Mouse (Mus musculus): ENCODE results near the gene Rab2b. TPM values are rescaled to one million over a fixed set of nuclear protein-coding genes. Genes with fewer than 3 reads are reported as not detected.

The Rab2b gene
- polyA plus RNA-seq (2014; fragmentation: Illumina TruSeq; extraction: RNeasy Lipid Tissue Mini Kit (QIAGEN cat#74804); ENCODE audit: low read depth, low replicate concordance) = 6.3 TPM

GRCm38 (mm10) chr14:52278932-52279746 lies at the start of gene Rab2b, which contains the start of gene Tox4:
Gene Rab2b (minus strand): TSS chr14:52279545.
Gene Tox4 (plus strand): TSS chr14:52279146.

DNA sequence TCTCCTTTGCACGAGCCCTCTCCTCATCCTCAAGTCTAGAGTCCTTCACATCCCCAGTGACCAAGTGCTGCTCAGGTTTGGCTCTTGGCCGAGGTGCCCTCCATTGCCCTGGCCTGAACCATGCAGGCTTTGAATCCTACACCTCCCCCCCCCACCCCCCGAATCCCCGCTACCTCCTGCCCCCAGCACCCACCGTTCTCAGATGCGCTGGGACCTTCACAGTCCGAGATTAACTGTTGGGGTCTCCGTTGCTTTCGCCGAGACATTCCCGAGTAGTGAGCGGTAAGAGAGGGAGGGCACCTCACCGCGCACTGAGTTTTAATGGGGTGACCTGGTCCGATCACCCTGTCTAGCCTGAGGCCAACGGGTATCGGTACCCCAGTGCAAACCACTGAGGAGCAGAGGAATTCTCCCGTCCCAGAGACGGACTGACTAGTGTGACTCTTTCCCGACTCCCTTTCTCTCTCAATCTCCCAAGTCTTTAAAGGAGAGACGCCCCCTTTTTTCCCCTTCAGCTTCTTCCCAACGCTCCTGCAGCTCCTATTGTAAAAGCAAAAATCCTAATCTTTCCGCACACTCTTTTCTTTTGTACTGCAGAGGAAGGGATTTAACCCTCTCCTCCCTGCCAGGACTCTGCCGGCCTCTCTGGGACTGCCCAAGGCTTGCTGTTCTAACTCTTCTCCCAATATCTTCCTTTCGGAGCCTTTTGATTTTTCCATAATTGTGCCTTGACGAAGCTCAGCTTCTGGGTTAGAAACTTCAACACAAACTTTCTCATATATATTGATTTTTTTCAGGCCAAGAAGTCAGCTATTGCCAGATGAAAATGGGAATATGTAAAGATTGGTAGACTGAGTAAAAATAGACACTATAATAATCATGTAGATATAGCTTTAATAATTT lies 48.8 kb upstream of the Rab2b start, which contains the start of gene Sall2:
TSS of gene Sall2 (minus strand) at position 853 of the 903 bp plus-strand sequence.

DNA sequence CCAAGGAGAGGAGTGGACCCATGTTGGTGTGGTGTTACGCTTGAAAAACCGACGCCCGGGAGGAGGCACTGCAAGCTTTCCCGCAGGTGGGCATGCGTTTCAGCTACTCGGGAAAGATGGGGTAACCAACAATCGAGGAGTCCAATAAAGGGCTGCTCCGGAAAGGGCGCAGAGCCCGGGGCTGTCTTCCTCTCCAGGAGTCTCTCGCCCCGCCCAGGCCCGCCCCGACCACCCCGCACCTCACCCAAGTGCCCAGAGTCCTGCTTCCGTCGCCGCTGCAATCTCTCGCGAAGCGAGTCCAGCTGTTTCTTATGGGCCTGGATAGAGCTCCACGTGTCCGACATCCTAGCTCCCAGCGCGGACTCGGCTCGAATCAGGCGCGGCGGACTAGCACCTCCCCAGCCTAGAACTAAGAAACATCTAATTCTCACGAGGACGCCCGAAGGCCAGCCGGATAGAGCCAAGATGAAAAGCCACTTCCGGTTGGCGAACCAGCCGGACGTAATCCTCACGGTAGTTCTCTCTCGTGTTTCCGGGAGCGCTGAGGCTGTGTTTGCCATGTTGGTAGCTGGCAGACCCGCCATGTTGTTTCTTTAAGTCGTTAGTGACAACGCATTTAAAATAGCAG lies 25.4 kb upstream of the Rab2b start, which contains the start of gene Mettl3:
TSS of gene Mettl3 (minus strand) at position 485 of the 628 bp plus-strand sequence.

GRCm38 (mm10) chr14:52257484-52258213 lies 21.7 kb downstream of the Rab2b start, which contains the start of gene Chd8:
Gene Chd8 (minus strand): TSS chr14:52257780.

Other genes starting within 250 kb of the Rab2b start
- gene Olfr221, start 237.1 kb downstream of the Rab2b start, polyA plus RNA-seq (2014; fragmentation: Illumina TruSeq; extraction: RNeasy Lipid Tissue Mini Kit (QIAGEN cat#74804); ENCODE audit: low read depth, low replicate concordance) = not detected
- 157 TPM for gene Hnrnpc, start 175.5 kb downstream of the Rab2b start, polyA plus RNA-seq (2014; fragmentation: Illumina TruSeq; extraction: RNeasy Lipid Tissue Mini Kit (QIAGEN cat#74804); ENCODE audit: low read depth, low replicate concordance)
- 0.94 TPM for gene Rpgrip1, start 168.8 kb downstream of the Rab2b start, polyA plus RNA-seq (2014; fragmentation: Illumina TruSeq; extraction: RNeasy Lipid Tissue Mini Kit (QIAGEN cat#74804); ENCODE audit: low read depth, low replicate concordance)
- 16.8 TPM for gene Supt16, start 82.1 kb downstream of the Rab2b start, polyA plus RNA-seq (2014; fragmentation: Illumina TruSeq; extraction: RNeasy Lipid Tissue Mini Kit (QIAGEN cat#74804); ENCODE audit: low read depth, low replicate concordance)
- gene Chd8, start 21.8 kb downstream of the Rab2b start, polyA plus RNA-seq (2014; fragmentation: Illumina TruSeq; extraction: RNeasy Lipid Tissue Mini Kit (QIAGEN cat#74804); ENCODE audit: low read depth, low replicate concordance) = 25.2 TPM
- gene Tox4, start 399 bp downstream of the Rab2b start, polyA plus RNA-seq (2014; fragmentation: Illumina TruSeq; extraction: RNeasy Lipid Tissue Mini Kit (QIAGEN cat#74804); ENCODE audit: low read depth, low replicate concordance) = 20.1 TPM
- gene Mettl3, start 25.6 kb upstream of the Rab2b start, polyA plus RNA-seq (2014; fragmentation: Illumina TruSeq; extraction: RNeasy Lipid Tissue Mini Kit (QIAGEN cat#74804); ENCODE audit: low read depth, low replicate concordance) = 22.1 TPM
- 1.6 TPM for gene Sall2, start 49.2 kb upstream of the Rab2b start, polyA plus RNA-seq (2014; fragmentation: Illumina TruSeq; extraction: RNeasy Lipid Tissue Mini Kit (QIAGEN cat#74804); ENCODE audit: low read depth, low replicate concordance)
- gene Olfr1513, start 76.9 kb upstream of the Rab2b start, polyA plus RNA-seq (2014; fragmentation: Illumina TruSeq; extraction: RNeasy Lipid Tissue Mini Kit (QIAGEN cat#74804); ENCODE audit: low read depth, low replicate concordance) = not detected
- not detected for gene Olfr1512, start 99.6 kb upstream of the Rab2b start, polyA plus RNA-seq (2014; fragmentation: Illumina TruSeq; extraction: RNeasy Lipid Tissue Mini Kit (QIAGEN cat#74804); ENCODE audit: low read depth, low replicate concordance)
- not detected for gene Olfr1511, start 117.8 kb upstream of the Rab2b start, polyA plus RNA-seq (2014; fragmentation: Illumina TruSeq; extraction: RNeasy Lipid Tissue Mini Kit (QIAGEN cat#74804); ENCODE audit: low read depth, low replicate concordance)
- gene Olfr1510, start 134.8 kb upstream of the Rab2b start, polyA plus RNA-seq (2014; fragmentation: Illumina TruSeq; extraction: RNeasy Lipid Tissue Mini Kit (QIAGEN cat#74804); ENCODE audit: low read depth, low replicate concordance) = not detected
- not detected for gene Olfr1509, start 163.4 kb upstream of the Rab2b start, polyA plus RNA-seq (2014; fragmentation: Illumina TruSeq; extraction: RNeasy Lipid Tissue Mini Kit (QIAGEN cat#74804); ENCODE audit: low read depth, low replicate concordance)
- not detected for gene Olfr1508, start 187.9 kb upstream of the Rab2b start, polyA plus RNA-seq (2014; fragmentation: Illumina TruSeq; extraction: RNeasy Lipid Tissue Mini Kit (QIAGEN cat#74804); ENCODE audit: low read depth, low replicate concordance)
- gene Olfr1507, start 216.2 kb upstream of the Rab2b start, polyA plus RNA-seq (2014; fragmentation: Illumina TruSeq; extraction: RNeasy Lipid Tissue Mini Kit (QIAGEN cat#74804); ENCODE audit: low read depth, low replicate concordance) = not detected